Mouse (Mus musculus) liver, postnatal 0 days (tissue): Measurements from ENCODE around the gene H6pd. TPM values are rescaled to one million over a fixed set of nuclear protein-coding genes. Genes with fewer than 3 reads are reported as not detected.

Source experiments
- ATAC-seq: fragments of 200-750 bp; cut with Nextera tagmentation; 2 replicates; pipeline ENCODE4 v1.8.0; 2017; ENCODE audit warnings: mild to moderate bottlenecking, moderate library complexity
- DNase-seq: peaks from one replicate; pipeline ENCODE4 v3.0.0-alpha.2; 2016
- H3K27ac ChIP-seq: fragments of 300-500 bp; sonication (generic); 2 replicates; pipeline ENCODE4 v1.5.1; 2014; ENCODE audit warnings: antibody characterized with exemption, moderate library complexity, mild to moderate bottlenecking, low read depth
- H3K27me3 ChIP-seq: fragments of 300-500 bp; sonication (generic); 2 replicates; pipeline ENCODE4 v1.6.1; 2014; ENCODE audit warnings: low read length, control low read depth, mixed read lengths; ENCODE audit not compliant: insufficient read depth
- H3K36me3 ChIP-seq: fragments of 300-500 bp; sonication (generic); replicated peaks from 2 replicates; pipeline ENCODE4 v1.6.1; 2014; ENCODE audit warnings: mild to moderate bottlenecking, control low read depth, low read length, moderate library complexity, mixed read lengths; ENCODE audit not compliant: insufficient read depth
- H3K4me1 ChIP-seq: fragments of 300-500 bp; sonication (generic); 2 replicates; pipeline ENCODE4 v1.6.1; 2014; ENCODE audit warnings: antibody characterized with exemption, mild to moderate bottlenecking, control low read depth; ENCODE audit not compliant: insufficient read depth
- H3K4me2 ChIP-seq: fragments of 300-500 bp; sonication (generic); 2 replicates; pipeline ENCODE4 v1.6.1; 2014; ENCODE audit warnings: low read depth, mild to moderate bottlenecking, low read length, moderate library complexity, mixed read lengths
- H3K4me3 ChIP-seq: fragments of 300-500 bp; sonication (generic); 2 replicates; pipeline ENCODE4 v1.5.1; 2014; ENCODE audit warnings: low read depth, low read length
- H3K9ac ChIP-seq: fragments of 300-500 bp; sonication (generic); replicated peaks from 2 replicates; pipeline ENCODE4 v1.6.1; 2014; ENCODE audit warnings: mild to moderate bottlenecking, moderate library complexity
- H3K9me3 ChIP-seq: fragments of 300-500 bp; sonication (generic); 2 replicates; pipeline ENCODE4 v1.6.1; 2016; ENCODE audit warnings: mild to moderate bottlenecking, control low read depth, low read length, mixed read lengths
- CTCF ChIP-seq: sonication (generic); IDR thresholded peaks from 2 replicates; pipeline ENCODE4 v1.5.1; 2016; ENCODE audit warnings: antibody characterized with exemption, low read depth
- EP300 ChIP-seq: IDR thresholded peaks from 2 replicates; pipeline ENCODE4 v1.6.1; 2016; ENCODE audit warnings: antibody characterized with exemption, low read depth, mild to moderate bottlenecking
- WGBS: fragments of 180-500 bp; shearing (Covaris S2); extraction: QIAGEN DNeasy Blood & Tissue Kit; methylation state at CpG from one replicate; pipeline ENCODE4 v1.1.7; 2014; ENCODE audit not compliant: insufficient replicate concordance; 5-methylcytosine and 5-hydroxymethylcytosine counted together
- polyA plus RNA-seq: library from polyadenylated mRNA; unstranded; fragments of >200 nt; fragmentation: Nextera tagmentation; extraction: Ambion mirVana; gene quantifications from 2 replicates; pipeline ENCODE4 v1.2.1, GENCODE M21; 2015

Gene H6pd
- polyA plus RNA-seq, 1 experiment from 2014 or later, result 36.5 TPM

GRCm38 (mm10) chr4:149949691-149950090 is 59.1 kb downstream of the H6pd start:
- TF ChIP-seq EP300 (no peak), CTCF (no peak)
- Histone ChIP-seq H3K4me3 (no peak overlapping the region), H3K9ac (no peak overlapping the region), H3K27me3 (peaks cover 41% of the 10 kb centered on the region), H3K4me1 (no peaks in the 10 kb centered on the region; the same call in none of the 2 replicates), H3K27ac (no peak overlapping the region), H3K4me2 (no peak overlapping the region), H3K36me3 (no peaks in the 10 kb centered on the region), H3K9me3 (no peaks in the 10 kb centered on the region)
- 76% methylated on average over 13 of the region's 13 CpGs for WGBS
- DNase-seq (no peak), ATAC-seq (no peak)

- H3K36me3 ChIP-seq, result no peaks in the 10 kb centered on the region
- DNase-seq, result no peak
- no peak overlapping the region for H3K9ac ChIP-seq
- no peaks in the 10 kb centered on the region; the same call in 1 of the 2 replicates for H3K4me1 ChIP-seq
- no peak overlapping the region for H3K27ac ChIP-seq
- no peaks in the 10 kb centered on the region for H3K9me3 ChIP-seq
- 80% methylated on average over 5 of the region's 5 CpGs for WGBS
- H3K27me3 ChIP-seq, result peaks cover 28% of the 10 kb centered on the region
- no peak overlapping the region for H3K4me2 ChIP-seq
- H3K4me3 ChIP-seq, result no peak overlapping the region
- ATAC-seq, result no peak
- TF ChIP-seq CTCF, result no peak
- TF ChIP-seq EP300, result no peak
Observed at GRCm38 (mm10) chr4:149948119-149948518, 60.7 kb downstream of the H6pd start.

GRCm38 (mm10) chr4:149947396-149947795 is 61.4 kb downstream of the H6pd start:
- Histone ChIP-seq H3K27me3 (peaks cover 20% of the 10 kb centered on the region), H3K4me3 (no peak overlapping the region), H3K36me3 (no peaks in the 10 kb centered on the region), H3K9ac (no peak overlapping the region), H3K4me2 (no peak overlapping the region), H3K27ac (no peak overlapping the region), H3K4me1 (no peaks in the 10 kb centered on the region; the same call in 1 of the 2 replicates), H3K9me3 (no peaks in the 10 kb centered on the region)
- WGBS, result 62% methylated on average over 5 of the region's 5 CpGs
- ATAC-seq (no peak), DNase-seq (no peak)
- TF ChIP-seq EP300, result no peak
- no peak for TF ChIP-seq CTCF

- no peak for ATAC-seq
- Histone ChIP-seq H3K9me3 (no peaks in the 10 kb centered on the region), H3K4me2 (no peak overlapping the region), H3K4me1 (no peaks in the 10 kb centered on the region), H3K4me3 (no peak overlapping the region), H3K27me3 (peaks cover 17% of the 10 kb centered on the region; the same call in 1 of the 2 replicates), H3K36me3 (no peaks in the 10 kb centered on the region), H3K27ac (no peak overlapping the region), H3K9ac (no peak overlapping the region)
- no peak for DNase-seq
- WGBS, result 59% methylated on average over 9 of the region's 9 CpGs
- TF ChIP-seq EP300 (no peak), CTCF (no peak)
Observed at GRCm38 (mm10) chr4:149945194-149945593, 63.6 kb downstream of the H6pd start.

GRCm38 (mm10) chr4:149944214-149944613 is 64.6 kb downstream of the H6pd start:
- 0 out of 2 replicates have a peak, but pooled peaks cover 14% of the 10 kb centered on the region for H3K27me3 ChIP-seq

GRCm38 (mm10) chr4:149942831-149943741 is 65.7 kb downstream of the H6pd start:
- Histone ChIP-seq H3K4me3 (no peak overlapping the region), H3K9me3 (no peaks in the 10 kb centered on the region), H3K27me3 (0 out of 2 replicates have a peak, but pooled peaks cover 14% of the 10 kb centered on the region), H3K9ac (no peak overlapping the region), H3K27ac (no peak overlapping the region), H3K36me3 (no peaks in the 10 kb centered on the region), H3K4me1 (no peaks in the 10 kb centered on the region), H3K4me2 (no peak overlapping the region)
- DNase-seq (no peak), ATAC-seq (no peak)
- WGBS, result 54% methylated on average over 10 of the region's 10 CpGs
- TF ChIP-seq EP300 (no peak), CTCF (no peak)

More at GRCm38 (mm10) chr4:149944214-149944613, 64.6 kb downstream of the H6pd start:
- Histone ChIP-seq H3K9me3 (no peaks in the 10 kb centered on the region), H3K9ac (no peak overlapping the region), H3K4me1 (no peaks in the 10 kb centered on the region), H3K27ac (no peak overlapping the region), H3K36me3 (no peaks in the 10 kb centered on the region), H3K4me2 (no peak overlapping the region), H3K4me3 (no peak overlapping the region)
- no peak for ATAC-seq
- no peak for DNase-seq
- WGBS, result 39% methylated on average over 12 of the region's 12 CpGs
- no peak for TF ChIP-seq EP300
- no peak for TF ChIP-seq CTCF
